Mouse (Mus musculus) CH12.LX (cell line): ENCODE data around the gene Ugt1a6b.

ENCODE experiments used
- CTCF ChIP-seq, 2 experiments: IDR thresholded peaks in 1 of 2; conservative IDR thresholded peaks in 1 of 2; 2 replicates each; pipeline ENCODE4 v1.5.1; 2011 to 2012; ENCODE audit warnings: low read depth in 2 of 2, low read length in 2 of 2, improper control_type of control experiment in 1 of 2, inconsistent platforms in 1 of 2, mild to moderate bottlenecking in 1 of 2, moderate library complexity in 1 of 2
- PAX5 ChIP-seq: IDR thresholded peaks from 2 replicates; pipeline ENCODE4 v1.6.1; 2012; ENCODE audit warnings: low read length, inconsistent platforms, mixed read lengths
- ZC3H11A ChIP-seq: IDR thresholded peaks from 2 replicates; pipeline ENCODE4 v1.6.1; 2012; ENCODE audit warnings: low read depth, mild to moderate bottlenecking, inconsistent platforms, low read length, improper control_type of control experiment
- ZMIZ1 ChIP-seq: IDR thresholded peaks from 2 replicates; pipeline ENCODE4 v1.6.1; 2012; ENCODE audit warnings: low read depth, mild to moderate bottlenecking, inconsistent platforms, low read length, improper control_type of control experiment

GRCm38 (mm10) chr1:88179657-88180056 lies 76.6 kb downstream of the Ugt1a6b start:
- no peak for TF ChIP-seq PAX5
- TF ChIP-seq CTCF (conservative IDR thresholded peaks at IDR 0.05 in 1 of 2, IDR thresholded peaks at IDR 0.05 in 1 of 2; ENCODE audit: low read depth in 2 of 2, low read length in 2 of 2), result no peak
- no peak for TF ChIP-seq ZMIZ1
- TF ChIP-seq ZC3H11A, result no peak
